Mouse (Mus musculus) brain, embryonic 14.5 days (tissue): ENCODE measurements around the gene Creb3l2.

Experiments
- CTCF ChIP-seq: fragments of 200-500 bp; IDR thresholded peaks from 2 replicates; pipeline ENCODE4 v1.5.1; 2012; ENCODE audit warnings: inconsistent platforms, mild to moderate bottlenecking, moderate library complexity, borderline replicate concordance; ENCODE audit not compliant: insufficient read depth, insufficient read length; ENCODE audit errors: extremely low read depth
- POLR2A ChIP-seq: fragments of 200-500 bp; IDR thresholded peaks from 2 replicates; pipeline ENCODE4 v1.6.1; 2012; ENCODE audit warnings: mild to moderate bottlenecking, inconsistent platforms, borderline replicate concordance; ENCODE audit not compliant: poor library complexity, insufficient read depth, insufficient read length, severe bottlenecking; ENCODE audit errors: extremely low read depth

GRCm38 (mm10) chr6:37297744-37298482, 144.0 kb downstream of the Creb3l2 start:
- no peak for TF ChIP-seq CTCF
- no peak for TF ChIP-seq POLR2A
